Mouse (Mus musculus) adrenal gland, adult 8-10 months (tissue): Measurements from ENCODE around the gene Cxcl12. TPM values are rescaled to one million over a fixed set of nuclear protein-coding genes. Genes with fewer than 3 reads are reported as not detected.

Experiments
- DNase-seq: peaks from one replicate; pipeline ENCODE4 v3.0.0; 2022
- total RNA-seq, 4 experiments: library from RNA; stranded (reverse); gene quantifications; 2 replicates each; pipeline ENCODE4 v1.2.4; 2022

Cxcl12 gene
- total RNA-seq = 10 to 100 TPM; 37.4 to 94.2 (median 64.5) TPM

DNA sequence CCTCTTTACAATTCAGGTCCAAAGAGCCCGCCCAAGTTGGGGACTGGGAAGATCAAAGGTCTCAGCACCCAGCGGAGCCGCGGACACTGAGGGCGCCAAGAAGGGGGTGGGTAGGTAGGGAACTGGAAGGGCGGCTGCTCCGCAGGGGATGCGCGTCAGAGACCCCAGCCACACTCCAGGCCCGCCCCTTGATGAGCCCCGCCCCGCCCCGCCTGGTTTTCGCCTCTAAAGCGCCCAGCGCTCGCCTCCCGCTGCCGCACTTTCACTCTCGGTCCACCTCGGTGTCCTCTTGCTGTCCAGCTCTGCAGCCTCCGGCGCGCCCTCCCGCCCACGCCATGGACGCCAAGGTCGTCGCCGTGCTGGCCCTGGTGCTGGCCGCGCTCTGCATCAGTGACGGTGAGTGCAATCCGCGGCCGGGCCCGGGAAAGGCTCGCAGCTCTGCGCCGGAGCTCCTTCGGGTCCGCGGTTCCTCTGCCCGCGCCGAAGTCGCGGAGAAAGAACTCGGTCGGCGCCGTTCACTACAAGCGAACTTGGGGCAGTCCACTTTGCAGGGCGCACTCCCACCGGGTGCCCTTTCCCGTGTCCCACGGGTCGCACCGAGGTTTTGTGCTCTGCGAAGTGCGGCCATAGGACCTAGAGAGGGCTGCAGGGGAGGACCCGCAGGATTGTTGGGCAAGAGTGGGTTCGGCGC lies at the start of gene Cxcl12:
Gene Cxcl12 (plus strand): TSS at position 215 of the 691 bp plus-strand sequence.
- peak; percentile 49 for DNase-seq

- no peak for DNase-seq
Measured at GRCm38 (mm10) chr6:117122074-117122473, 46.3 kb upstream of the Cxcl12 start.

DNA sequence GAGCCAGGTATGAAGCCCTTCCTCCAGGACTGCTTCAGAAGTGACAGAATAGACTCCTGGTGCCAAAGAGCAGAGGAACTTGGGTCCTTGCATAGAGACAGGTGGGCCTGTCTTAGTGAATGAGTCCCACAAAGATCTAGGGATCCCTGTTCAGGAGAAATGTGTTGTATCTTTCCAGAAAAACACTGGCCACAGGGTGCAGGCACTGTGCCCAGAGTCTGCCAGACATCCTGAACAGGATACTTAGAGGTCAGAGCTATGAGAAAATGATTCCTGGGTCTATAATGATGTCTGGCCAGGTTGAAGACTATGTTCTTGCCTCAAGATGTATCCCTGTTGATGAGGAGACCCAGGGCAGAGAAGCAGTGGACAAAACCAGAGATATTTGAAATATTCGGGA lies 42.0 kb upstream of the Cxcl12 start:
- no peak for DNase-seq

- no peak for DNase-seq
Measured at GRCm38 (mm10) chr6:117129443-117129842, 38.9 kb upstream of the Cxcl12 start.

DNA sequence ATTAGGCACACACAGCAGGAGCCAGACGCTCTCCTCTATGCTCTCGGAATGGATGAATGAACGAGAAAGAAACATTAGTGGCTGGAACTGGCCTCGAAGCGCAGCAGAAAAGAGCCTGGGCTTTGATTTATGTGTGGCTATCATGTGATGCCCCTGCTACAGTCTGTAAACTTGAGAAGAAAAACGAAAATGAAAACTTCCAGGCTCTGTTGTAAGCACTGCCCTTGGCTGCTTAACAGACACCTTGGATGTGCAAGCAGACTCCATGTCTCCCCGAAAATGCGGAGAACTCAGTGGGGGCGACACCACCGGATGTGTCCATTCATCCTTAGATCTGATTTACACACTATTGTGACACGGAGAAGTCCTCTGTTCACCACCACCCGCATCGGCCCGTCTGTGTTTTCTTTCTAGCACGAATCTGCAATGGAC lies 37.6 kb upstream of the Cxcl12 start:
- peak; percentile 2 for DNase-seq

DNA sequence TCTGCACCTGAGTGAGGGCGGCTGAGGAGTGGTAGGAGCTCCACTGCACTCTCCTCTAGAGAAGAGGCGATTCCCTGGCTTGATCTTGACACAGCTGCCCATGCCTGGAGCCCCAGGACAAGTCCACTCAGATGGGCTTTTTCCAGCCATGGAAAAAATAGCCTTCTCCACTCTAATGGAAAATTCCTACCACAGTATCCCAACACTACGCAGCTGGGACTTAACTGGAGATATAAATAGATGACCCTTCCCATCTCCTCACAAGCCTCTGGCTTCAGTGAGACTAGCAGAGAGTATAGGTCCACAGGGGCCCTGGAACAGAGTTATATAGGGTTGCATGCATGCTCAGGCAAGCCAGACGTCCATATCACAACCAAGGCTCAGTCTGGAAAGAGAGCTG lies 33.8 kb upstream of the Cxcl12 start:
- DNase-seq = no peak

DNA sequence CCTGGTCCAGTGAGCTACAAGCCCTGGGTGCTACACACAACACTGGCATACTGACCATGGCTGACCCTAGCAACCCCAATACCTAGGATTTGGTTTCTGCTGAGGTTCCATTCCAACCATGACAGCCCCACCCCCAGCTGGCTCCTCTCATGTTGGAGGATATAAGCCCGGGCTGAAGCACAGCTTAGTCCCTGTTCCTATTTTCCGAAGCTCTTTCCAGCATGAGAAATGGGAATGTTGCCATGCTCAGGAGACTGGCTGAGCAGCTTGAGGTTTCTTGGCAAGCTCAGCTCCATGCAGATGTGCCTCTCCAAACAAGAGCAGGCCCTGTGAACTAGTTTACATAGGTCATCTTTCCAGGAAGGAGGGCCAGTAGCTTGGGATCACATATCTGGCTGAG lies 30.6 kb upstream of the Cxcl12 start:
- no peak for DNase-seq

DNA sequence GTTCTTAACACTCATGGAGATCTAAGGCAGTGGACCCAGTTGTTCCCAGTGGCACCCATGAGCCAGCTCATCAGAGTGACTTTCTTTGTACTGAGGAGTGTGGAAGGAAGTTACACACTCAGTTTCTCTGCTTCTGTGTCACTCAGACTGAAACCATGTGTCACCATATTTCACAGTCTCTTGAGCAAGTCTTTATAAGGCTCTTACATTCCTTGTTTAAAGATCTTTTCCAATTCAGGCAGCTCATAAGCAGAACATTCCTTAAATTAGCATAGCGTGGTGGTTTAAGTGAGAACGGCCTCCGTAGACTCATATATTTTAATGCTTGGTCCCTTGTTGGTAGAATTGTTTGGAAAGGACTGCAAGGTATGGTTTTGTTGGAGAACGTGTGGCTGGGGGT lies 27.4 kb upstream of the Cxcl12 start:
- DNase-seq = no peak

DNA sequence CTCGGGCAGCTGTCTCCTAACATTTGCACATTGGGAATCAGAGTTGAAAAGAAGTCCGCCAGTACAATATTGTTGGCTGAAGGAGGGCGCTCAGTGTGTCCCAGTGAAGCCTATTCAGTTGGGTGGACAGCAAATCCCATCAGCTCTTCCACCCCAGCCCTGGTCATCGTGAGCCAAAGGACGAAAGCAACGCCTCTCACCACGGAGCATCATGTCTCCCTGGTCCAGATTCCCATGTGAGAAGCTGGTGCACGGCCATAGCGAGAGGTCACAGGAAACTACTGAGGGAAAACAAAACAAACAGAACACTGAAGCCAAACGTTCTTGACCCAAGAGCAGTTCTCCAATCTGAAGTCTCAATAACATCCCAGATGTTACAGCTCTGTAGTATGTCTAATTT lies 21.4 kb upstream of the Cxcl12 start:
- DNase-seq = no peak

DNA sequence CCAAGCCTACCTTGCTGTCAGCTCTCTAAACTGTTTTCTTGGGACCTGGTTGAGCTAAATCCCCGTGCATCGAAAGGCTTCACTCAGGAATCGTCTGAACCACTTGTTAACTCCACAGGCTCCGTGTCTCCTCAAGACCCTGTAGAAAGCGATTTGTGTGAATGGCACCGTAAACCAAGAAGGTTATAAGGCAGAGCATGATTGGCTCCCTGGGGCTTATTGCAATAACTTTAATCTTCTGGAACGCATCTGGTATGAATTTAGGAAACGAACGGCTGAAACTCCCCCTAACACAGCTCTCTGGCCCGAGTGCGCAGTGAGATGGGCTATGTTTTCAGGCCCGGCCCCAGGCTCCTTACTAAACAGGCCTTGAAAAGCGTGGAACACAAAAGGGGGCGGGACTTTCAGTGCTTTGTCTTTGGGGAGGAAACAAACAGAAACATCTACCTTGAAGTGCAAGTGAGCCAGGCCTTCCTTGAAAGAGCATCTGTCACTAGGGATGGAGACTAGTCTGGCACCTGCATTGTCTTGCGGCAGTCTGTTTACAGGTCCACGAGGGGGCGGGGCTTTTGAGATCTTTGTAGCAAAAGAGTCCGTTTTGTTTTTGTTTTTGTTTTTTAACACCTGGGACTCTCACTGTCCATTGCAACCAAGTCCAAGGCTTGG lies 16.7 kb upstream of the Cxcl12 start:
- DNase-seq = no peak

GRCm38 (mm10) chr6:117153046-117153445 lies 15.3 kb upstream of the Cxcl12 start:
- no peak for DNase-seq

- no peak for DNase-seq
Measured at GRCm38 (mm10) chr6:117156846-117157245, 11.5 kb upstream of the Cxcl12 start.

DNA sequence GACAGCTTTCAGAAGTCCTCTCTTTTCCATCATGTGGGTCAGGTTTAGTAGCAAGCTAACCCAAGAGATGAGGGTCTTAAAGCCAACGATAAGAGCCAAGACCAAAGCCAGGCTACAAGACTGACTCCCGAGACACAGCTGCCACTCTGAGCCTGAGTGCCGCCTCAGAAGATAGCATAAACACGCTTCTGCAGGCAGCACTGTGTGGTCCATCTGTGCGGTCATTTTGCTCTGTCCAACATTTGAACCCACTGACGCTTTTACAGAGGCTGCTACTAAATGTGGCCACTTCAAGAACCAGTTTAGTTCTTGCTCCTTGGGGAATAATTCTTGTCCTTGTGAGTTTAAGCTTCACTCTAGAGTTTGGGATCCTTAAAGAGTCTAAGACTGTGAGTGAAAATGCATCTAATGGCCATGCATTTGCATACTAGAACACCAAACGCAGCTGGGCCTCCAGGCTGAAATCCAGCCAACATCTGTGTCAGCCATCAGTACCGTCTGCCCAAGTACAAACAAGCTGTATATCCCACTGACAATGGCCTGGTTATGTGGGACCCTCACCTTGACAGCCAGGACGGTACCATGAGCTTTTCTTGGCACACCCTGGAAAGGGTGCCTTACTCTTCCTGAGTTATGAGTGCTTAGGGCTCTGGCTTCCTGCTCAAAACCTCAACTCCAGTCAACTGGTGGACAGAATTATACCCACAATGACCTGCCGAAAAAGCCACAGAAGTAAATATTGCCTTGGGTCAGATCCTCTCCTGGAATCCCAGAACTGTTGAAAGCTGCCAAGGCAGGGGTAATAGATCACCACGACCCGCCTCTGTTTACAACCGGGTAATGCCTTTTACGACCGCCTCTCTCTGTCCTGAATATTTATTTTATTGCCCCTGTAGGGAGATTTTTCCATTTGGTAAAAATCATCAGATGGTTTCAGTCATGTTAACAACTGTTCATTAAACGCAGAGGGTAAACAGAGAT lies 8.3 kb upstream of the Cxcl12 start:
- DNase-seq = no peak

GRCm38 (mm10) chr6:117163486-117163885 lies 4.8 kb upstream of the Cxcl12 start:
- no peak for DNase-seq

DNA sequence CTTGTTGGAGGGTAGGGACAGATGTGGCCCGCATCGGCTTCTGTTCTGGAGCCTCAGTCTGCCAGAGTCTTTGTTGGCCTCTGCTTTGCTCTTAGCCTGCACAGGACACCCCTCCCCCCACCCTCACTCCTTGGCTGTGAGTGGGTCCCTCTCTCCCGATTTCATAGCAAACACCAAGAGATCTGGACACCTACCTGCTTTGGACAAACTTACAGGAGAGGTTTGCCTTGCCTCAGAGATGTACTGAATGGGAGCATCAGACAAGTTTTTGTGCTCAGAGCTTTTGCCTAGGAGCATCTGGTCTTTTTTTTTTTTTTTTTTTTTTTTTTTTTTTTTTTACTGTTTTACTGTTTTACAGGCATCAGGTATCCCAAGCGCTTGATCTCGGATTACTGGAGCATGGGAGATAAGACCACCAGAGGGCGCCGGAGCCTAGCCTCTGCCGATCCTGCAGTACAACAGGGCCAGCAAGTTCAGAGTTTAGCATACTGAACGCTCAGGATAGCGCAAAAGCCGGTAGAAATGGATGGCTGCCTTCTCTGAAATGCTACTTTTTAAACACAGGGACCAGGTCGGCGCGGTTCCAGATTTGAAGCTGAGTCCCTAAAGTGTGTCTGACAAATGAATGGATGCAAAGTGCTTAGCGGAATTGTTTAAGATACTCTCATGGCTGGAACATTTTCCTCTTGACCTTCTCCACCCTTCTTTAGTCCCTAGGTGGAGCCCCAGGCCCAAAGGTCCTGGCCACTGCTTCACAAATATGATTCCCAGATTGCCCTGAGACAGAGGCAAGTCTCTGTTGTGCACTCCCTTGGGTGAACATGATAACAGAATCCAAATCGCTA lies 1.5 kb upstream of the Cxcl12 start:
- DNase-seq = peak; percentile 71

GRCm38 (mm10) chr6:117167426-117167730 lies 957 bp upstream of the Cxcl12 start:
- no peak for DNase-seq

DNA sequence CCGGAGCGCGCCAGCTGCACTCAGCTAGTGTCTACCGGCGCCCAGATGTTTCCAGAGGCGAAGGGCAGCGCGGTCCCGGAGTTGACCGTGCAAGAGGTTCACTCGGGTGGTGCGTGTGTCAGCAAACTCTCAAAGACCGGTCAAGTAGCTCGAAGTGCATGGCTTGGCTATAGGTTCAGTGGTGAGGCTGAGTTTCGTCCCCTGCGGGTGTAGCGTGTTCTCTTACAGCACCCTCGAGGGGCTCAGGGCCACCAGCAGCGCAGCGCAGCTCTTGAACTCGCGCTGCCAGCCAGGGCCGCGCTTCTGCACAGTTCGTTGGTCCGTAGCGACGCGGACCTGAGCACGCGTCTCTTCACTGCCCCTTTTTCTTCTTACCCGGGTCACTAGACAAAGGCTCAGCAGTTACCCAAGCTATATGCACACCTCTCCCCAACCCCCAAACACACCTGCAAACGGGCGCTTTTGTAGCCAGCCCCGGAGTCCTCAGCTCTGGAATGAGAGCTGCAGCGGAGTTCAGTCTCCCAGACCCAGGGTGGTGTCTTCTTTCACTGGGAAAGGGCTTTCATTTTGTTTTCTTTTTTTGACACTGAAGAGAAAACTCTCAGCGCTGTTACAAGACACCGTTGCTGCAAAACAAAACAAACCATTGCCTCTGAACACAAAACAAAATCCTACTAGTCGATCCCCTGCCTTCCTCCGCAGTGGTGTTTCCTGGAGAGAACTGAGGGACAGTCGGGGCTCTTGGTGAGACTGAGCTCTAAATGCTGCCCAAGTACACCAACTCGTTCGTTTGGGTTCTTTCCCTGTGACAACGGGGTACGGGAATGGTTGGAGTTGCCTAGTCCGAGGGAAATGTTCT lies 945 bp downstream of the Cxcl12 start:
- DNase-seq = no peak

DNA sequence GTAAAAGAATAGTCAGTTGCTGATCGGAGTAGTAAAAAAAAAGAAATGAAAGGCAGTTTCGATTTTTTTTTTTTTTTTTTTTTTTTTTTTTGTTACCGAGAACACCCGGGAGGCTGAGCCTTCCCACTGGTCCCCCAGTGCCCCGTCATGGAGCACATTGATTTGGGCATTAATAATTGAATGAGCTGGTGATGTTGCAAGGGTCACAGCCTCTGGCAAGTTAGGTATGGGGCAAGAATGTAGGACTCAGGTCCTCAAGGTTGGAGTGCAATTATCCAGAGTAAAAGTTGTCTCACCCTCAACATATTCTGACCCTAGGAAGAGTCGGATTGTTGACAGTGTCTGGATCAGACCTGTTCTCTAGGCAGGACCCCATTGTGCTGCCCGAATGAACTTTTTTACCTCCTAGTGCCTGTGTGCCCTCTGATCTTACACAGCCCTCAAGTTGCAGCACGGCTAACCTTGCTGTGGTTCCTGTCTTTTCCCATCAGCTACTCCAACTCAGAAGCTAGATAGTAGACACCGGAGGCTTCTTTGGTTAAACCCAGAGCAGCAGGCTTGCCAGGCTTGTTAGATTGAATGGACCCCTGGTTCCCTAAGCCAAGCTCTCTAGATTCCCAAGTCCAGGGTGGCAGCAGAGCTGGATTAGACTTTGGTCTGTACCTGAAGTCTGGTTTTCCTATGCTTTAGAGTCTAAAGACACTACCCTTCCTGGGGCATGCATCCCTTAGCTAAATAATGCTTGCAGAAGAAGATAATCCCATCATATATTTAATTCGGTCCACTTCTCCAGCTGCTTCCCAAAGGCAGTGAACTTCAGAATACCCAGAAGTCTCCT lies 1.8 kb downstream of the Cxcl12 start:
- no peak for DNase-seq

DNA sequence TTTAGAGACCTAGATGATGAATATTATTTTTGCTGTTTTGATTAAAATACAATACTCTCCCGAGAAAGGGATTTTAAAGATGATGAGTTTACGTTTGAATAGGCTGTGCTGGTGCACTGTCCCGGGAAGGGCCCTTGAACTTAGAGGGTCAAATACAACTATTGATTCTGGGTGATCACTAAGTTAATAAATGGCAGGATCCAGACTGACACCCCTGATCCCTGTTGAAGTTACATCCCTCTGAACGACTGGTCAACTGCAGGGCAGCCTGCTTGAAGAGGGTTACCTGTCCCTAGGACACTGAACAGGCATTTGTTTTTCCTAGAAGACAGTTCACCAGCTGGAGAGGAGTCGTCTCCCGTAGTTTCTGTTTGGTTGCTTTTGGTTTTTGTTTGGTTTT lies 4.0 kb downstream of the Cxcl12 start:
- DNase-seq = no peak

DNA sequence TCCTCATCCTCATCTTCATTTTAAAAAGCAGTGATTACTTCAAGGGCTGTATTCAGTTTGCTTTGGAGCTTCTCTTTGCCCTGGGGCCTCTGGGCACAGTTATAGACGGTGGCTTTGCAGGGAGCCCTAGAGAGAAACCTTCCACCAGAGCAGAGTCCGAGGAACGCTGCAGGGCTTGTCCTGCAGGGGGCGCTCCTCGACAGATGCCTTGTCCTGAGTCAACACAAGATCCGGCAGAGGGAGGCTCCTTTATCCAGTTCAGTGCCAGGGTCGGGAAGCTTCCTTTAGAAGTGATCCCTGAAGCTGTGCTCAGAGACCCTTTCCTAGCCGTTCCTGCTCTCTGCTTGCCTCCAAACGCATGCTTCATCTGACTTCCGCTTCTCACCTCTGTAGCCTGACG lies 5.5 kb downstream of the Cxcl12 start:
- peak; percentile 34 for DNase-seq
